Mouse (Mus musculus) heart, adult 2 months (tissue): ENCODE measurements around the gene Emp1. TPM values are rescaled to one million over a fixed set of nuclear protein-coding genes. Genes with fewer than 3 reads are reported as not detected.
A peak's percentile ranks its signal among the peaks of the same experiment; 100 is the strongest.

ENCODE experiments used
- DNase-seq, 2 experiments: peaks; one replicate each; pipeline ENCODE4 v3.0.0; 2021
- H3K27ac ChIP-seq: fragments of 200-600 bp; 2 replicates; pipeline ENCODE4 v1.8.1; 2022
- H3K27me3 ChIP-seq: fragments of 200-500 bp; 2 replicates; pipeline ENCODE4 v1.6.1; 2012; ENCODE audit warnings: mild to moderate bottlenecking, low read length, inconsistent platforms, mixed read lengths; ENCODE audit not compliant: control insufficient read depth, insufficient read depth
- H3K36me3 ChIP-seq: fragments of 200-500 bp; 2 replicates; pipeline ENCODE4 v1.6.1; 2012; ENCODE audit warnings: low read length, inconsistent platforms; ENCODE audit not compliant: control insufficient read depth, insufficient read depth
- H3K4me1 ChIP-seq: fragments of 200-500 bp; 2 replicates; pipeline ENCODE4 v1.6.1; 2011; ENCODE audit warnings: low read length; ENCODE audit not compliant: control insufficient read depth, insufficient read depth
- H3K4me3 ChIP-seq: fragments of 200-600 bp; 2 replicates; pipeline ENCODE4 v1.8.1; 2022
- H3K79me2 ChIP-seq: fragments of 200-500 bp; replicated peaks from 2 replicates; pipeline ENCODE4 v1.6.1; 2012; ENCODE audit warnings: mild to moderate bottlenecking, inconsistent platforms, low read length, moderate library complexity, mixed read lengths; ENCODE audit not compliant: control insufficient read depth, insufficient read depth
- H3K9ac ChIP-seq: fragments of 200-500 bp; 2 replicates; pipeline ENCODE4 v1.6.1; 2012; ENCODE audit warnings: low read depth, mild to moderate bottlenecking, control low read depth, inconsistent platforms, low read length, mixed read lengths
- CTCF ChIP-seq: fragments of 200-600 bp; IDR thresholded peaks from 2 replicates; pipeline ENCODE4 v1.8.1; 2022; ENCODE audit warnings: antibody characterized with exemption, mild to moderate bottlenecking, moderate library complexity
- EP300 ChIP-seq: fragments of 200-500 bp; IDR thresholded peaks from 2 replicates; pipeline ENCODE4 v1.6.1; 2011; ENCODE audit warnings: low read depth, low read length, control low read depth; ENCODE audit not compliant: insufficient read depth
- POLR2A ChIP-seq: fragments of 200-500 bp; IDR thresholded peaks from 2 replicates; pipeline ENCODE4 v1.6.1; 2011; ENCODE audit warnings: mild to moderate bottlenecking, low read depth, low read length, control low read depth; ENCODE audit not compliant: insufficient read depth
- WGBS: fragments of 180-500 bp; shearing (Covaris S2); methylation state at CpG from one replicate; pipeline ENCODE4 v1.1.7; 2018; 5-methylcytosine and 5-hydroxymethylcytosine counted together
- intact Hi-C: fragments of 180-260 bp; cut with DNase I; formaldehyde crosslinking; loops from one replicate; pipeline ENCODE4 v1.15.1; 2025
- polyA plus RNA-seq: library from polyadenylated mRNA; depleted of rRNA; stranded (reverse); fragments of >200 nt; gene quantifications from 2 replicates; pipeline ENCODE4 v1.2.3, GENCODE M21; 2012
- total RNA-seq, 2 experiments: library from RNA; stranded (reverse); gene quantifications; 2 replicates each; pipeline ENCODE4 v1.2.3; 2021

The Emp1 gene
- total and polyA plus RNA-seq, 3 experiments = 33.5 to 52.4 (median 49.0) TPM

- DNase-seq = no peak
- Histone ChIP-seq H3K4me3 (no peak overlapping the region), H3K36me3 (no peaks in the 10 kb centered on the region), H3K4me1 (no peaks in the 10 kb centered on the region), H3K27ac (no peak overlapping the region), H3K9ac (no peak overlapping the region), H3K27me3 (no peaks in the 10 kb centered on the region), H3K79me2 (no peaks in the 10 kb centered on the region)
- 59% methylated on average over 3 of the region's 3 CpGs for WGBS
- TF ChIP-seq EP300 (no peak), CTCF (no peak), POLR2A (no peak)
- intact Hi-C loops = no loop called here
Observed at GRCm38 (mm10) chr6:135390398-135390797, 28.1 kb downstream of the Emp1 start.

- Histone ChIP-seq H3K79me2 (no peaks in the 10 kb centered on the region), H3K9ac (no peak overlapping the region), H3K4me1 (peaks cover 5% of the 10 kb centered on the region), H3K27ac (no peak overlapping the region), H3K4me3 (no peak overlapping the region), H3K36me3 (no peaks in the 10 kb centered on the region), H3K27me3 (no peaks in the 10 kb centered on the region)
- TF ChIP-seq CTCF (no peak), EP300 (no peak), POLR2A (no peak)
- intact Hi-C loops = no loop called here
- WGBS = 80% methylated on average over 8 of the region's 8 CpGs
- no peak for DNase-seq
Observed at GRCm38 (mm10) chr6:135395375-135395774, 33.0 kb downstream of the Emp1 start.

- peaks cover 5% of the 10 kb centered on the region for H3K4me1 ChIP-seq
- no peak overlapping the region for H3K4me3 ChIP-seq
- no peak for DNase-seq
- no peak for TF ChIP-seq POLR2A
- no peak for TF ChIP-seq CTCF
- TF ChIP-seq EP300 = no peak
- H3K9ac ChIP-seq = no peak overlapping the region
- H3K27ac ChIP-seq = no peak overlapping the region
- WGBS = 83% methylated on average over 4 of the region's 4 CpGs
- H3K79me2 ChIP-seq = no peaks in the 10 kb centered on the region
- H3K36me3 ChIP-seq = no peaks in the 10 kb centered on the region
- H3K27me3 ChIP-seq = no peaks in the 10 kb centered on the region
- intact Hi-C loops = no loop called here
Observed at GRCm38 (mm10) chr6:135397089-135397488, 34.7 kb downstream of the Emp1 start.

DNA sequence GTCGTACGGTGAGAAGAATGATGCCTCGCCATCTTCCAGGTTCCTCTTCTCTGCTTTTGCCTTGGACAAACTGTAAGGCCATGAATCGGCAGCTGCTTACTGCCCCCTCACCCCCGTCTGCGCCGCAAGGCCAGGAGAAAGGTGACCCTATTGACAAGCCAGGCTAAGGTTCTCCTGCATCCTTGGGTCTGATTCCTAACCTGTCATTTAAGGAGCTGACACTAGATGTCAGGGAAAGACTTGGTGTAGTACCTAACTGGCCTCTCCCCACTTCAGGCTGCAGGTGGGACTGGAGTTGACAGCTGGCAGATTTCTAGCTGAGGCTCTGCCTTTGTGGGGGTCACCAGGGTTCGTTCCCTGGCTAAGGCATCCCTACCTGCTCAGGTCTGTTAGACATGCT lies 35.4 kb downstream of the Emp1 start:
- 96% methylated on average over 8 of the region's 8 CpGs for WGBS
- no peaks in the 10 kb centered on the region for H3K27me3 ChIP-seq
- no peak overlapping the region for H3K4me3 ChIP-seq
- intact Hi-C loops = no loop called here
- H3K79me2 ChIP-seq = no peaks in the 10 kb centered on the region
- no peak overlapping the region for H3K9ac ChIP-seq
- H3K4me1 ChIP-seq = peaks cover 5% of the 10 kb centered on the region
- H3K27ac ChIP-seq = no peak overlapping the region
- DNase-seq = no peak
- no peak for TF ChIP-seq POLR2A
- TF ChIP-seq CTCF = no peak
- TF ChIP-seq EP300 = no peak
- H3K36me3 ChIP-seq = no peaks in the 10 kb centered on the region

- Histone ChIP-seq H3K9ac (no peak overlapping the region), H3K36me3 (no peaks in the 10 kb centered on the region), H3K27ac (no peak overlapping the region), H3K4me1 (peaks cover 5% of the 10 kb centered on the region), H3K79me2 (no peaks in the 10 kb centered on the region), H3K27me3 (no peaks in the 10 kb centered on the region), H3K4me3 (no peak overlapping the region)
- intact Hi-C loops = no loop called here
- DNase-seq = peak; percentile 54 to 74
- WGBS = 17% methylated on average over 5 of the region's 5 CpGs
- TF ChIP-seq EP300 (0 out of 2 replicates have a peak, but pooled peaks have one; percentile 40), POLR2A (no peak)
Observed at GRCm38 (mm10) chr6:135398801-135399200, 36.5 kb downstream of the Emp1 start.

DNA sequence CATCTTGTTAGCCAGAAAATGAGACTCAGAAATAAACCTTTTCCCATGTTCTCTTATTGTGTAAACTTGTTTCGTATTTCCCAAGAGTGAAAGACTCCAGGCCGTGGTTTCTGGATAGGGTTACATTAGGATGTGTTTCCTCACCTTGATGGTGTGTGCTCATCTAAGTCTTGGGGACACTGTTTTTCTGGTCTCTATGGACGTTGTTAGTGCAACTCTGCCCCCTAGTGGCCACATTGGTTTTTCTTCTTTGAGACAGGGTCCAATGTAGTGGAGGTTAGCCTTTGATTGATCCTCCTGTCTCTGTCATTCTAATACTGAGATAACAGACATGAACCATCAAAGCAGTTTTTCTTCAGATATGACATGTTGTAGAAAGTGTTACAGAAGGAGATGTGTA lies 38.0 kb downstream of the Emp1 start:
- no peaks in the 10 kb centered on the region for H3K27me3 ChIP-seq

GRCm38 (mm10) chr6:135405093-135405492 lies 42.7 kb downstream of the Emp1 start:
- 68% methylated on average over 11 of the region's 11 CpGs for WGBS
- intact Hi-C loops = no loop called here
- TF ChIP-seq CTCF (no peak), EP300 (no peak), POLR2A (no peak)

More for the DNA sequence above, 38.0 kb downstream of the Emp1 start:
- H3K36me3 ChIP-seq = no peaks in the 10 kb centered on the region
- 46% methylated on average over 3 of the region's 3 CpGs for WGBS
- H3K4me1 ChIP-seq = peaks cover 5% of the 10 kb centered on the region
- H3K4me3 ChIP-seq = no peak overlapping the region
- peak; percentile 54 to 65 for DNase-seq
- intact Hi-C loops = loop anchor here (1.0 to 2.0 kb wide), 3 partner anchors 151 to 312 kb away; no protein-coding TSS in a partner anchor
- TF ChIP-seq CTCF (peak; percentile 93), POLR2A (no peak), EP300 (no peak)
- no peak overlapping the region for H3K27ac ChIP-seq
- H3K79me2 ChIP-seq = no peaks in the 10 kb centered on the region
- no peak overlapping the region for H3K9ac ChIP-seq

More at GRCm38 (mm10) chr6:135405093-135405492, 42.7 kb downstream of the Emp1 start:
- no peaks in the 10 kb centered on the region for H3K79me2 ChIP-seq
- no peaks in the 10 kb centered on the region for H3K27me3 ChIP-seq
- no peak for DNase-seq
- no peaks in the 10 kb centered on the region for H3K36me3 ChIP-seq
- H3K9ac ChIP-seq = no peak overlapping the region
- no peak overlapping the region for H3K4me3 ChIP-seq
- H3K27ac ChIP-seq = no peak overlapping the region
- no peaks in the 10 kb centered on the region for H3K4me1 ChIP-seq
